Mouse (Mus musculus): ENCODE measurements around the gene Hhip.
"Not testable (repeated sequence)": the region's sequence is repeated elsewhere in the genome, so short reads cannot be mapped to it uniquely, and the experiment has no call there.

Hhip gene

DNA sequence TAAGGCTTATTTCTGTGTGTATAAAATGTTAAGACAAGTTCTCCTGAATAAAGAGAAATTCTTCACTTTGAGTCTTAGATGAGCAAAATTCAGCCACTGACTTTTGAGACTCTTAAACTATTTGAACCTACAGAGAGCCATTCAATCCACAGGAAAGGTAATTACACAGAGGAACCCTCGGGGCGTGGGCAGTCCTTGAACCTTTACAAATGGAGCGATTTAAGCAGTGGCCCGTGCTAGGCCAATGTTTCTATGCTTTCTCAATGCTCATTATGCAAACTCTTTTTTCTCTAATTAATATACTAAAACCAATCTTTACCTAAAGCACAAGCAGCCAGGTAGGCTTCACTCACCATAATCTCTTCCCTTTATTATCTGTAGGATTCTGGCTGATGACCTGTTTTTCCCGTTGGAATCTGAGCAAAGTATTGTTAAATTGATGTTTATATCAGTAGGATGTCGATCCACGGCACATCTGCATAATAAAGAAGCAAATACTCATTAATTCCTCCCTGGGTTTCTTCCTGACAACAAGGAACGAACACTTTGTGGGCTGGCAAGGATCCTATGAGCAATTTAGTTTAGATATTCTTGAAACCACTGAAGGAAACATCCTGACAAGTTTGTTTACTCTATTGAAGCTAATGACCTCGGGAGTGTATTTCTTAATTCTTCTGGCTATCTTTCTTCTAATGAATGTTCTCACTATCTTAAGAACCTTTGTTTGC lies 65.5 kb downstream of the Hhip start:
- no peak for DNase-seq (ENCODE audit: low spot score)

GRCm38 (mm10) chr8:79991420-79991819 lies 66.4 kb downstream of the Hhip start:
- not testable (repeated sequence) for DNase-seq (ENCODE audit: low spot score)

- DNase-seq (ENCODE audit: low spot score), result no peak
Measured at GRCm38 (mm10) chr8:79984946-79985345, 72.9 kb downstream of the Hhip start.

- DNase-seq (ENCODE audit: low spot score), result no peak
Measured at GRCm38 (mm10) chr8:79982144-79982543, 75.7 kb downstream of the Hhip start.

DNA sequence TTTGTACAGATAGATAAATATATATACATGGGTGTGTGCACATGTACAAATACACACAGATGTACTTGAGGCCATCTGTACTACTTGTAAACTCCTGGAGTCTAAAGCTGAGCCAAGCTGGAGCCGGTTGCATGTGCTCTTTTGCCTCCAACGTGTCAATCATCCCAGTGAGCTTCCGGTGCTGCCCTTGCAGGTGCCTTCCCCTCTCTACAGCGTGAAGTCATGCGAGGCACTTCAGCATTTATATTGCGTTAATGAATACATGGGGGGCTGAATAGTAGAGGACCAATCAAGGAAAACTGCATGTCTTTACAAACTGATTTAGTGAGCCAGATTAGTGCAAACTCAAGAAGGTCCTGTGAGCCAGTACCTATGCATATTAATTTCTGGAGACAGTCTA lies 91.6 kb downstream of the Hhip start:
- DNase-seq (ENCODE audit: low spot score), result no peak

DNA sequence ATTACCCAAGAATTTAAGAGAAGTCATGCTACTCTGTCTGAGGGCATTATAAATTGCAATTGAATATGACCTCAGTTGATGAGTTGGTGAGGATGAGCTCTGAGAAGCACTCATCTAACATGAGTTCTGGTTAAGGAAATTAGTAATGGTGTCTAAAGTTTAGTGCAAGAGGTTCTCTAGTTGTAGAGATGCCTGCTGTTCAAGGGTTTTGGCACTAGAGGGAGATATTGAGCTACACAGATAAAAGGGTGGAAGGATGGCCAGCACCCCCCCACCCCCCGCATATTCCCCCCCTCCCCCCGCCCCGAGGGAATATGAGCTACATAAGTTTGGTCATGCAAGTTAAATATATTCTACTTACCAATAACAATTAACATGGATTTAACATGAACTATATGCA lies 104.9 kb downstream of the Hhip start:
- DNase-seq (ENCODE audit: low spot score), result no peak

DNA sequence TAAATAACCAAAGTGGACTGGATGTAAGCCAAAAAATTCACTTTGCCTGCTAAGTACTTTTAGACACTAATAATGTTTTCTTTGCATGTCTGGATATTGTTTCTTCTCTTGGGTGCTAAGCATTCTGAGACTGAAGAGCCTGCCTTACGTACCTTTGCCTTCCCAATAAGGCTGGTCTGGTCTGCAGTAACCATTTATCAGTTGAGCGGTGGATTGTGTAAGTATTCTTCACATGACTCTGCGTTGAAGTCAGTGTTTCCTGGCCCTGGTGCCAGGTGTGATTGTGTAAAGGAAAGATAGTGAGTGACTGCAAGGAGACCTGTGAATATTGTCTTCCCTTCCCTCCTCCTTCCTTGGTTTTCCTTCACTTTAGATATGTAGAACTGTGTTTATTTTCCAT lies 107.4 kb downstream of the Hhip start:
- DNase-seq (ENCODE audit: low spot score), result no peak

GRCm38 (mm10) chr8:79945501-79946076 lies 112.2 kb downstream of the Hhip start:
- DNase-seq (ENCODE audit: low spot score), result no peak

DNA sequence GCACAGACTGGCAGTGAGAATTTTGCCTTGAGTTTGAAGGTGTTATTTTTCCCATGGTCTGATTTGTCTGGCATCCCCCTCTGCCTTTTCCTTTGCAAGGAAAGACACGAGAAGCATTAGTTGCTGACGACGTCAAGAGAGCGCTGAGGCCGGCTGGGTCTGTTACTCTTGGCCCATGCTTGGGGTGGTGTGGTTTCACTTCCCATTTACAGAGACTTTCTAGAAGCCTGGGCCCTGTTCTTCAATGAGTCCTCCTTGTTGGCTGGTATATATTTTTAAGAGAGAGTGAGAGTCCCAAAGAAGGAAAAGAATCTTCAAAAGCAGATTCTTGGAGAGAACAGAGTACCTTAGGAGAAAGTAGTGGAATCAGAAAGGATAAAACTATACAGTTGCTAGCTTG lies 116.7 kb downstream of the Hhip start:
- no peak for DNase-seq (ENCODE audit: low spot score)

DNA sequence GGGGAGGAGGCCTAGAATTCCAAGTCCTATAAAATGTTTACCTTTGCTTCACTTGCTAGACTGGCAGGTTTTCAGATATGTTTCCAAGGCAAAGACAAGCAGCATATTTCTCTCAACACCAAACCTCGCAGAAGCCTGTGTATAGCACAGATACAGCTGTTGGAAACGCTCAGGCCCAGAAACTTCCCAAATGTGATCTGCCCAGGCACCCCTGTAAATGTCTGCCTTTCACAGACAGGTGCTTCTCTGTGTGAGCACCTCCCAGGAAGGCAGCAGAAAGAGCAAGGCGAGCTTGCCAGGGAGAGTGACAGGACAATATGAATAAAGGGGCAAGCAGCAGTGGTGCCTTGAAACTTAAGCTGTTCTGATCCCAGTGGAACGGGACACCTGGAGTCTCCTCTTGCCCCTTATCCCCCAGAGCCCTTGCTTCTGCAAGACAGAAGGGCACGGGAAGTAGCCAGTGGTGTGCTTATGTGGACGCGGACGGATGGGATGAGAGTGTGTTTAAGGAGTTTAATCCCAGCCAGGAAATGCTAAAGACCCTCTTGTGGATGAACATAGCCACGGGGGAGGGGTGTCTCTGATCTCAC lies 120.9 kb downstream of the Hhip start:
- no peak for DNase-seq (ENCODE audit: low spot score)

- DNase-seq (ENCODE audit: low spot score), result no peak
Measured at GRCm38 (mm10) chr8:79935793-79936192, 122.0 kb downstream of the Hhip start.

DNA sequence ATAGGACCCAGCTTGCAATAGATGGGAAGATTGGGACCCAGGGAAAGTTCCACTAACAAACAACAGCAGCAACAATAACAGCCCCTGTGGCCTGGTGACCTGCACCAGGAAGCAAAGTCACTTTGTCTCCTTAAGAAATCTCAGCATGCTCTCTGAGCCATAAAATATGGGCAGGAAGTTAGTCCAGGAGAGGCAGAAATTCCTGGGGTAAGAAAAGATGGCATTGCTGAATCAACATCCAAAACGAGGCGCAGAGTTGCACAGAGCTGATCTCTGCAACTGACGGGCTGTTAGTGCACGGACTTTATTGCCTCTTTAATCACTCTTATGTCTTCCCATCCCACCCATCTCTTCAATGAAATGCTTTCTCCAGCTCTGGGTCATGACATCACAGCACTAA lies 128.6 kb downstream of the Hhip start:
- no peak for DNase-seq (ENCODE audit: low spot score)

- DNase-seq (ENCODE audit: low spot score), result no peak
Measured at GRCm38 (mm10) chr8:79917211-79917610, 140.6 kb downstream of the Hhip start.
